Mouse (Mus musculus) CH12.LX (cell line): ENCODE data around the gene Chrne. TPM values are rescaled to one million over a fixed set of nuclear protein-coding genes. Genes with fewer than 3 reads are reported as not detected.

ENCODE experiments used
- DNase-seq: peaks from one replicate; pipeline ENCODE4 v3.0.0-alpha.2; 2013; ENCODE audit errors: extremely low read depth
- H3K27ac ChIP-seq: 2 replicates; pipeline ENCODE4 v1.5.1; 2012; ENCODE audit warnings: low read depth, mild to moderate bottlenecking, control low read depth, moderate library complexity; ENCODE audit not compliant: insufficient read depth
- H3K27me3 ChIP-seq: replicated peaks from 2 replicates; pipeline ENCODE3; 2012; ENCODE audit warnings: inconsistent platforms
- H3K36me3 ChIP-seq, 2 experiments: replicated peaks in 1 of 2; 2 replicates each; pipeline versions ENCODE3 to v1.6.1; 2012; ENCODE audit warnings: inconsistent platforms in 1 of 2, low read length in 1 of 2, mild to moderate bottlenecking in 1 of 2, mixed read lengths in 1 of 2, moderate library complexity in 1 of 2; ENCODE audit not compliant: control insufficient read depth in 1 of 2, insufficient read depth in 1 of 2
- H3K4me1 ChIP-seq, 2 experiments: 2 replicates each; pipeline ENCODE4 v1.6.1; 2012; ENCODE audit warnings: inconsistent platforms in 1 of 2, moderate library complexity in 1 of 2; ENCODE audit not compliant: insufficient read depth in 2 of 2, control insufficient read depth in 1 of 2
- H3K4me2 ChIP-seq: 2 replicates; pipeline ENCODE4 v1.6.1; 2012; ENCODE audit warnings: low read depth, mild to moderate bottlenecking, control low read depth; ENCODE audit not compliant: poor library complexity, insufficient read depth, severe bottlenecking
- H3K4me3 ChIP-seq, 3 experiments: fragments of 150-350 bp in 1 of 3; sonication (generic) in 1 of 3; replicated peaks in 1 of 3; 2 replicates each; pipeline versions ENCODE3 to v1.5.1; 2011 to 2012; ENCODE audit warnings: low read depth in 2 of 3, low read length in 2 of 3, mild to moderate bottlenecking in 2 of 3, moderate library complexity in 2 of 3, control low read depth in 1 of 3, improper control_type of control experiment in 1 of 3, inconsistent platforms in 1 of 3, mixed read lengths in 1 of 3; ENCODE audit not compliant: poor library complexity in 1 of 3
- H3K79me2 ChIP-seq: replicated peaks from 2 replicates; pipeline ENCODE4 v1.6.1; 2012; ENCODE audit warnings: mild to moderate bottlenecking, moderate library complexity; ENCODE audit not compliant: control insufficient read depth, poor library complexity, insufficient read depth, severe bottlenecking; ENCODE audit errors: extremely low read depth
- H3K9ac ChIP-seq: 2 replicates; pipeline ENCODE4 v1.6.1; 2012; ENCODE audit warnings: low read depth, mild to moderate bottlenecking, control low read depth, moderate library complexity; ENCODE audit not compliant: insufficient read depth
- H3K9me3 ChIP-seq: replicated peaks from 2 replicates; pipeline ENCODE3; 2012; ENCODE audit warnings: low read length, inconsistent platforms, mixed read lengths
- CHD1 ChIP-seq: IDR thresholded peaks from 2 replicates; pipeline ENCODE4 v1.6.1; 2012; ENCODE audit warnings: low read depth, low read length, improper control_type of control experiment, inconsistent platforms
- CHD2 ChIP-seq: IDR thresholded peaks from 2 replicates; pipeline ENCODE4 v1.6.1; 2011; ENCODE audit warnings: low read length, improper control_type of control experiment
- ETS1 ChIP-seq: conservative IDR thresholded peaks from 2 replicates; pipeline ENCODE4 v1.6.1; 2012; ENCODE audit warnings: low read depth, mild to moderate bottlenecking, inconsistent platforms, low read length, improper control_type of control experiment, moderate library complexity
- HCFC1 ChIP-seq: IDR thresholded peaks from 2 replicates; pipeline ENCODE4 v1.6.1; 2012; ENCODE audit warnings: low read depth, mild to moderate bottlenecking, inconsistent platforms, low read length, improper control_type of control experiment
- MAFK ChIP-seq: IDR thresholded peaks from 2 replicates; pipeline ENCODE4 v1.6.1; 2011; ENCODE audit warnings: low read length, improper control_type of control experiment; ENCODE audit not compliant: insufficient replicate concordance
- MAX ChIP-seq: IDR thresholded peaks from 2 replicates; pipeline ENCODE4 v1.6.1; 2011; ENCODE audit warnings: low read length, improper control_type of control experiment
- MAZ ChIP-seq: IDR thresholded peaks from 2 replicates; pipeline ENCODE4 v1.6.1; 2012; ENCODE audit warnings: low read depth, mild to moderate bottlenecking, inconsistent platforms, low read length, improper control_type of control experiment, moderate library complexity
- MXI1 ChIP-seq: IDR thresholded peaks from 2 replicates; pipeline ENCODE4 v1.6.1; 2011; ENCODE audit warnings: mild to moderate bottlenecking, low read depth, low read length, improper control_type of control experiment
- MYC ChIP-seq: IDR thresholded peaks from 2 replicates; pipeline ENCODE4 v1.6.1; 2011; ENCODE audit warnings: low read depth, mild to moderate bottlenecking, improper control_type of control experiment, low read length
- NRF1 ChIP-seq: IDR thresholded peaks from 2 replicates; pipeline ENCODE4 v1.6.1; 2014; ENCODE audit warnings: low read depth, mild to moderate bottlenecking, inconsistent platforms, low read length, improper control_type of control experiment, moderate library complexity
- POLR2AphosphoS2 ChIP-seq: IDR thresholded peaks from 2 replicates; pipeline ENCODE4 v1.6.1; 2011; ENCODE audit warnings: low read depth, low read length, improper control_type of control experiment
- RAD21 ChIP-seq: IDR thresholded peaks from 2 replicates; pipeline ENCODE4 v1.6.1; 2011; ENCODE audit warnings: low read depth, mild to moderate bottlenecking, low read length, improper control_type of control experiment, moderate library complexity
- RCOR1 ChIP-seq: conservative IDR thresholded peaks from 2 replicates; pipeline ENCODE4 v1.6.1; 2012; ENCODE audit warnings: low read depth, mild to moderate bottlenecking, inconsistent platforms, low read length, improper control_type of control experiment
- TBP ChIP-seq: conservative IDR thresholded peaks from 2 replicates; pipeline ENCODE4 v1.6.1; 2011; ENCODE audit warnings: low read depth, low read length, improper control_type of control experiment
- UBTF ChIP-seq: IDR thresholded peaks from 2 replicates; pipeline ENCODE4 v1.6.1; 2012; ENCODE audit warnings: low read depth, mild to moderate bottlenecking, inconsistent platforms, low read length, improper control_type of control experiment, moderate library complexity
- USF2 ChIP-seq: conservative IDR thresholded peaks from 2 replicates; pipeline ENCODE4 v1.6.1; 2011; ENCODE audit warnings: low read depth, low read length, improper control_type of control experiment
- ZC3H11A ChIP-seq: IDR thresholded peaks from 2 replicates; pipeline ENCODE4 v1.6.1; 2012; ENCODE audit warnings: low read depth, mild to moderate bottlenecking, inconsistent platforms, low read length, improper control_type of control experiment
- ZKSCAN1 ChIP-seq: IDR thresholded peaks from 2 replicates; pipeline ENCODE4 v1.6.1; 2012; ENCODE audit warnings: low read depth, inconsistent platforms, low read length, improper control_type of control experiment, borderline replicate concordance
- ZMIZ1 ChIP-seq: IDR thresholded peaks from 2 replicates; pipeline ENCODE4 v1.6.1; 2012; ENCODE audit warnings: low read depth, mild to moderate bottlenecking, inconsistent platforms, low read length, improper control_type of control experiment
- ZNF384 ChIP-seq: IDR thresholded peaks from 2 replicates; pipeline ENCODE4 v1.6.1; 2012; ENCODE audit warnings: low read depth, low read length, improper control_type of control experiment, inconsistent platforms
- dilution Hi-C: fragments of 300-500 bp; cut with MboI; formaldehyde crosslinking; loops from 2 replicates; pipeline ENCODE4 v1.14.3; 2020; ENCODE audit warnings: low sequenced_read_pairs; ENCODE audit not compliant: extremely low pct_unique_long_range_greater_than_20kb, extremely low pct_ligation_motif_present
- in situ Hi-C: fragments of 300-500 bp; cut with MboI; formaldehyde crosslinking; loops from 3 replicates; pipeline ENCODE4 v1.14.3; 2019; ENCODE audit warnings: low sequenced_read_pairs, low pct_ligation_motif_present, low pct_unique_long_range_greater_than_20kb, mixed read lengths
- polyA plus RNA-seq: library from polyadenylated mRNA; unstranded; fragments of >175 nt; gene quantifications from 2 replicates; pipeline ENCODE4 v1.2.1, GENCODE M21; 2012; ENCODE audit warnings: low read depth; ENCODE audit not compliant: insufficient read length
- total RNA-seq, 2 experiments: library from RNA; depleted of rRNA; stranded (reverse); fragments of 300-350 nt in 1 of 2; fragments of >200 nt in 1 of 2; gene quantifications; 2 replicates each; pipeline ENCODE4 v1.2.3; 2012 to 2014

Gene Chrne
- total and polyA plus RNA-seq, 3 experiments = not detected

- H3K4me3 ChIP-seq = peak overlapping the region in 2 of 3 experiments; percentile 69 to 92
Observed at GRCm38 (mm10) chr11:70667271-70668150, 48.5 kb upstream of the Chrne start.

DNA sequence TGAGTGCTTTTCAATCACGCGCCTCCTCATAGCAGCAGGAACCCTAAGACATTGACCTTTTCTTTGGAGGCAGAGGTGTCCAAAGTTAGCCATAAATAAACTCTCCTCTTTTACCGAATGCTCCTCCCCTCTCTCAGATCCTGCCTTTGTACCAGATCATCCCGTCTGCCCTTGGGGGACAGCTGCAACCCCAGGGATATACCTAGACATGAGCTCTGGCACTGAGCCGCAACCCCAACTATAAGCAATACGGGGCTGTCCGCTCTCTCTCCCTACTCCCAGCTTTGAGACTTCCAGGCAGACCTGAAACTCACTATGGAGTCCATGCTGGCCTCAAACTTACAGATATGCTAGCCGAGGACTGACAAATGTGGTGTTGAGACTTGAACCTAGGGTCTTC is 47.7 kb upstream of the Chrne start:
- Histone ChIP-seq H3K9me3 (no peaks in the 10 kb centered on the region), H3K79me2 (peaks cover 22% of the 10 kb centered on the region), H3K4me2 (no peak overlapping the region), H3K4me3 (no peak overlapping the region), H3K9ac (no peak overlapping the region), H3K27me3 (no peaks in the 10 kb centered on the region), H3K27ac (no peak overlapping the region), H3K36me3 (peaks cover 51 to 72% of the 10 kb centered on the region in 2 experiments), H3K4me1 (peaks cover 10 to 36% of the 10 kb centered on the region in 2 experiments)
- TF ChIP-seq CHD1 (no peak), ZKSCAN1 (no peak), CHD2 (no peak), ZC3H11A (no peak), UBTF (no peak), MAFK (no peak), MYC (no peak), POLR2AphosphoS2 (no peak), TBP (no peak), RCOR1 (no peak), MAZ (no peak), NRF1 (no peak), HCFC1 (no peak), ZNF384 (no peak), RAD21 (no peak), MAX (no peak), ETS1 (no peak), MXI1 (no peak)
- in situ Hi-C loops = no loop called here
- no peak for DNase-seq
- dilution Hi-C loops = no loop called here

More at GRCm38 (mm10) chr11:70667271-70668150, 48.5 kb upstream of the Chrne start:
- Histone ChIP-seq H3K4me2 (peak overlapping the region; percentile 79), H3K36me3 (peaks cover 49 to 72% of the 10 kb centered on the region in 2 experiments), H3K9me3 (no peaks in the 10 kb centered on the region), H3K4me1 (peaks cover 10 to 37% of the 10 kb centered on the region in 2 experiments), H3K9ac (peak overlapping the region; percentile 87; the same call in 1 of the 2 replicates), H3K27me3 (no peaks in the 10 kb centered on the region), H3K79me2 (peaks cover 22% of the 10 kb centered on the region), H3K27ac (no peak overlapping the region)
- DNase-seq = no peak
- TF ChIP-seq USF2 (no peak), ZMIZ1 (0 out of 2 replicates have a peak, but pooled peaks have one; percentile 31)
- in situ Hi-C loops (no loop called here), dilution Hi-C loops (no loop called here)
